Mouse (Mus musculus) cerebellum, adult (tissue): ENCODE measurements around the gene Zfp113.
A peak's percentile ranks its signal among the peaks of the same experiment; 100 is the strongest.
"Not testable (repeated sequence)": the region's sequence is repeated elsewhere in the genome, so short reads cannot be mapped to it uniquely, and the experiment has no call there.

Experiments
- ATAC-seq: cut with Nextera tagmentation; 2 replicates; pipeline ENCODE4 v1.9.2; 2017; ENCODE audit warnings: mild to moderate bottlenecking, moderate library complexity, mixed read lengths; ENCODE audit not compliant: insufficient number of reproducible peaks, low FRiP score, low TSS enrichment

Gene Zfp113

GRCm38 (mm10) chr5:138138585-138138984, 17.0 kb downstream of the Zfp113 start:
- ATAC-seq = no peak

GRCm38 (mm10) chr5:138137935-138138549, 17.5 kb downstream of the Zfp113 start:
- ATAC-seq = no peak

- ATAC-seq = no peak
Observed at GRCm38 (mm10) chr5:138137257-138137656, 18.3 kb downstream of the Zfp113 start.

GRCm38 (mm10) chr5:138132425-138133064, 23.0 kb downstream of the Zfp113 start:
- no peak for ATAC-seq

- ATAC-seq = no peak
Observed at GRCm38 (mm10) chr5:138118041-138118440, 37.5 kb downstream of the Zfp113 start.

- no peak for ATAC-seq
Observed at GRCm38 (mm10) chr5:138117199-138118015, 38.1 kb downstream of the Zfp113 start.

- peak; percentile 96 for ATAC-seq
Observed at GRCm38 (mm10) chr5:138116255-138117198, 39.0 kb downstream of the Zfp113 start, which contains the start of gene Zscan21. TSS of gene Zscan21 (plus strand) at chr5:138116903.

- ATAC-seq = not testable (repeated sequence)
Observed at GRCm38 (mm10) chr5:138109847-138110396, 45.6 kb downstream of the Zfp113 start.

GRCm38 (mm10) chr5:138107130-138107529, 48.4 kb downstream of the Zfp113 start:
- no peak for ATAC-seq

- ATAC-seq = no peak
Observed at GRCm38 (mm10) chr5:138104976-138105375, 50.6 kb downstream of the Zfp113 start.

GRCm38 (mm10) chr5:138094474-138094873, 61.1 kb downstream of the Zfp113 start:
- no peak for ATAC-seq

- no peak for ATAC-seq
Observed at GRCm38 (mm10) chr5:138092771-138093170, 62.8 kb downstream of the Zfp113 start.

GRCm38 (mm10) chr5:138090737-138091136, 64.8 kb downstream of the Zfp113 start:
- no peak for ATAC-seq

GRCm38 (mm10) chr5:138090271-138090670, 65.3 kb downstream of the Zfp113 start:
- no peak for ATAC-seq
